Mouse (Mus musculus): Measurements from ENCODE around the gene Patj.

The Patj gene

GRCm38 (mm10) chr4:98758872-98759518, 363.4 kb downstream of the Patj start:
- in situ Hi-C loops (cut with MboI; ENCODE audit: unreplicated experiment in 2 of 2): no loop called here

- in situ Hi-C loops (cut with MboI; ENCODE audit: unreplicated experiment in 2 of 2): no loop called here
These were observed 371.8 kb downstream of the Patj start for GRCm38 (mm10) chr4:98767134-98768133.
